Mouse (Mus musculus) kidney, adult 2 months (tissue): Measurements from ENCODE around the gene Tor1aip1.

Source experiments
- CTCF ChIP-seq: fragments of 200-500 bp; conservative IDR thresholded peaks from 2 replicates; pipeline ENCODE4 v1.5.1; 2011; ENCODE audit warnings: low read depth, mild to moderate bottlenecking, control low read depth, low read length, moderate library complexity, mixed read lengths; ENCODE audit not compliant: insufficient read depth, insufficient read length
- POLR2A ChIP-seq: fragments of 200-500 bp; IDR thresholded peaks from one replicate; pipeline ENCODE4 v1.6.1; 2011; ENCODE audit warnings: low read depth, low read length, control low read depth

- TF ChIP-seq CTCF (no peak), POLR2A (no peak)
Measured at GRCm38 (mm10) chr1:155987625-155988024, 48.7 kb downstream of the Tor1aip1 start.
